Mouse (Mus musculus): ENCODE data around the gene Kdm5b.

- TF ChIP-seq CTCF (IDR thresholded peaks at IDR 0.05; ENCODE audit: extremely low read depth, insufficient read length, insufficient replicate concordance, low read depth, low read length) (no peak), POLR2A (IDR thresholded peaks at IDR 0.05; ENCODE audit: low read depth, low read length) (no peak)
Measured at GRCm38 (mm10) chr1:134540610-134541009, 19.4 kb upstream of the Kdm5b start.
